Mouse (Mus musculus): ENCODE measurements around the gene Ncapd2. TPM values are rescaled to one million over a fixed set of nuclear protein-coding genes. Genes with fewer than 3 reads are reported as not detected.

Ncapd2 gene
- polyA plus RNA-seq, 1 experiment from 2014 or later = 67.6 TPM

DNA sequence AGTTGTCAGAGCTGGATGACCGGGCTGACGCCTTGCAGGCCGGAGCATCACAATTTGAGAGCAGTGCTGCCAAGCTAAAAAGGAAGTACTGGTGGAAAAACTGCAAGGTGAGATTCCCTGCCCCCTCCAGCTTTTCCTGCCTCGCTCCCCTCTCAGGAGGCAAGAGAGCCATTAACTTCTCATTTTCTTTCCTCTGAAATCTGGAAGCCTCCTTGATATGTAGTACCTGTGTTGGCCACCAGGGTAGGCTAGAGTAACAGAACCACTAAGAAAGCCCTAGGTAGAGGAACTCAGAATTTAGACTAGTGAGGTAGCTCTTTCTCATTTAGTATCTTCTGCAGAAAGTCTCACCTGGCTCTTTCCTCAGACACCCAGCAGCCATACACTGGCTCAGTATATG lies 27.5 kb upstream of the Ncapd2 start:
- Histone ChIP-seq H3K27ac (ENCODE audit: low read depth, low read length) (no peak overlapping the region), H3K4me2 (ENCODE audit: low read length) (no peak overlapping the region), H3K9me3 (replicated peaks; ENCODE audit: control insufficient read depth, low read length) (no peaks in the 10 kb centered on the region), H3K27me3 (replicated peaks; ENCODE audit: control insufficient read depth, insufficient read depth, low read length) (no peaks in the 10 kb centered on the region), H3K9ac (ENCODE audit: low read length) (no peak overlapping the region), H3K4me1 (ENCODE audit: control insufficient read depth, insufficient read depth, low read length) (peaks cover 4% of the 10 kb centered on the region; the same call in 1 of the 2 replicates), H3K36me3 (ENCODE audit: control insufficient read depth, insufficient read depth, low read length) (no peaks in the 10 kb centered on the region), H3K4me3 (ENCODE audit: low read depth, low read length) (no peak overlapping the region)
- DNase-seq (ENCODE audit: low spot score) = peak; percentile 63
- ATAC-seq = no peak
- 78% methylated on average over 4 of the region's 4 CpGs for WGBS

DNA sequence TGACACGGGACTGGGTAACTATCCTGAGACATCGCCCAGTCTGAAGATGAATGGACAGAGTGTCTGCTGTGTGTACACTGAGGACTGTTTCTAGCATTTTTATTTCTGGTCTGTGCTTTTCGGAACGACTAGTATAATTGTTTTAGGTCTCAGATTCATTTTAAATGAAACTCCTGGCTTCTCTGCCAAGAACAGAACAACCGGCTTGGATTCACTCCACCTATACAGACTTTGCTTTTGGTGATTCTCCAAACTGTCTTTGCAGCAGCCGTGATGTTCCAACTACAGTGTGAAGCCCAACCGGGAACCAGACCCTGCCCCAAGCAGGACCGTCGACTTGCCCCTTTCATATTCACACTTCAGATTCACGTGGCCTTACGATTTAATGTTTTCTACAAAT lies 26.4 kb upstream of the Ncapd2 start:
- Histone ChIP-seq H3K4me2 (ENCODE audit: low read length) (no peak overlapping the region), H3K4me3 (ENCODE audit: low read depth, low read length) (no peak overlapping the region), H3K4me1 (ENCODE audit: control insufficient read depth, insufficient read depth, low read length) (peaks cover 4% of the 10 kb centered on the region; the same call in 1 of the 2 replicates), H3K27ac (ENCODE audit: low read depth, low read length) (no peak overlapping the region), H3K36me3 (ENCODE audit: control insufficient read depth, insufficient read depth, low read length) (no peaks in the 10 kb centered on the region), H3K9ac (ENCODE audit: low read length) (no peak overlapping the region), H3K27me3 (replicated peaks; ENCODE audit: control insufficient read depth, insufficient read depth, low read length) (0 out of 2 replicates have a peak, but pooled peaks cover 3% of the 10 kb centered on the region), H3K9me3 (replicated peaks; ENCODE audit: control insufficient read depth, low read length) (no peaks in the 10 kb centered on the region)
- 87% methylated on average over 11 of the region's 11 CpGs for WGBS
- DNase-seq (ENCODE audit: low spot score) = no peak
- ATAC-seq = no peak

DNA sequence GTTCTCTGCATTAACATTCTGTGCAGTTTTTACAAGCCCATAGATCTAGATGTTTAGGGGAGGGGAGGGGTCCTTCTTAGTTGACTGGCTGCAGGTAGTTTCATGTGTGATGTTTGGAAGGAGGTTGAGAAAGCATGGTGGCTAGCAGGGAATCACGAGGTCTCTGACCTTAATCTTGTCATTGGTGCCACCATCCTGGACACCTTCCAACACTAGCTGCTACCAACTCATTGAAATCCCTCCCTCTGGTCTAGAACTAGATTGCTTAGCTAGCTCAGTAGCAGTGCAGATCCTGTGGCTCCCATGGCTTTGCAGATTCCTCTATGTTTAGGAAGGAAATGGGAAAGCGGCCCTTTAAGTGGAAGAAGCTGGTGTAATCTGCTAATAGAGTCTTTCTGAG lies 25.4 kb upstream of the Ncapd2 start:
- DNase-seq (ENCODE audit: low spot score) (no peak), ATAC-seq (no peak)
- no peak overlapping the region for H3K9ac ChIP-seq (ENCODE audit: low read length)
- no peaks in the 10 kb centered on the region for H3K9me3 ChIP-seq (replicated peaks; ENCODE audit: control insufficient read depth, low read length)
- no peak overlapping the region for H3K4me2 ChIP-seq (ENCODE audit: low read length)
- 0 out of 2 replicates have a peak, but pooled peaks cover 3% of the 10 kb centered on the region for H3K27me3 ChIP-seq (replicated peaks; ENCODE audit: control insufficient read depth, insufficient read depth, low read length)
- H3K36me3 ChIP-seq (ENCODE audit: control insufficient read depth, insufficient read depth, low read length) = no peaks in the 10 kb centered on the region
- WGBS = 88% methylated on average over 2 of the region's 2 CpGs
- H3K4me1 ChIP-seq (ENCODE audit: control insufficient read depth, insufficient read depth, low read length) = peaks cover 4% of the 10 kb centered on the region; the same call in 1 of the 2 replicates
- H3K4me3 ChIP-seq (ENCODE audit: low read depth, low read length) = no peak overlapping the region
- H3K27ac ChIP-seq (ENCODE audit: low read depth, low read length) = no peak overlapping the region

DNA sequence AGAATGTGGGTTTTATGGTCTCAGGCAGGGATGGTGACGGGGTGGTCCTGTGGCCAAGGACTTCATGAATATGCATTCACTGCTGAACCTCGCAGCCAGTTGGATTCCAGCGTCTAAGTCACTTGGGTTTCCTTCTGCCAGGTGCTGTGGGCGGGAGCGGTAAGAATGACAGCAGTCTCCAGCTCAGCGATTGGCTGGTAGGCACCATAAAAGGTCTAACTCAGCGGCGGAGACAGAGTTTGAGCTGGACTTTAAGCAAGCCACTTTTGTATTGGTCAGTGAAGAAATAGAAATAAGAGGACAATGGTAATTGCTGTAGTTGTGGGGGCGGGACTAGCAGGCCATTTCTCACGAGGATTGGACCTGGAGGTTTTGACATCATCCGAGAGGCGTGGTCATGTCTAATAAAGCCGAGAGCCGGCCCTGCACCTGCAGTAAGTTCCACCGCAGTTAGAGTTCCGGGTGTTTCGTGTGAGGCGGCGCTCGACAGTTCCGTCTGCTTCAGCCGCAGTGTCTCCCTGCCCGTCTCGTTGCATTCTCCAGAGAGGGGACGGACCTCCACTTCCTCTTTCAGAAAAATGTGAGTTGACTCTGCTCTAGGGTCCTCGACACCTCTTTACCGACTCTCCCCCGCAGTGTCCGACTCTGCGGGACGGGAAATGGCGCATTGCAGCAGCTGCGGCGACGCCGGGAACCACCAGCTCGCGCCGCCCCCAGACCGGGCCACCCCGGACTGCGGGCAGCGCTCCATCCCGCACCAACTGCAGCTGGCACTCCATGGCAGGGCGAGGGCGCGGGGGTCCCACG lies 23.9 kb upstream of the Ncapd2 start, which contains the start of gene Vamp1:
TSS of gene Vamp1 (plus strand) at position 404 of the 807 bp plus-strand sequence.
- DNase-seq (ENCODE audit: low spot score) = peak; percentile 98
- peak within 1 kb of the TSS; percentile 97 for H3K4me2 ChIP-seq (ENCODE audit: low read length)
- H3K27me3 ChIP-seq (replicated peaks; ENCODE audit: control insufficient read depth, insufficient read depth, low read length) = 0 out of 2 replicates have a peak, but pooled peaks cover 3% of the 10 kb centered on the region
- no peaks in the 10 kb centered on the region for H3K9me3 ChIP-seq (replicated peaks; ENCODE audit: control insufficient read depth, low read length)
- peak within 1 kb of the TSS; percentile 80 for H3K9ac ChIP-seq (ENCODE audit: low read length)
- peak within 1 kb of the TSS; percentile 63 for H3K4me3 ChIP-seq (ENCODE audit: low read depth, low read length)
- H3K27ac ChIP-seq (ENCODE audit: low read depth, low read length) = peak within 1 kb of the TSS; percentile 63; the same call in 1 of the 2 replicates
- H3K4me1 ChIP-seq (ENCODE audit: control insufficient read depth, insufficient read depth, low read length) = peaks cover 4% of the 10 kb centered on the region; the same call in 1 of the 2 replicates
- peak; percentile 97 for ATAC-seq
- no peaks in the 10 kb centered on the region for H3K36me3 ChIP-seq (ENCODE audit: control insufficient read depth, insufficient read depth, low read length)
- under 1% methylated on average over 48 of the region's 48 CpGs for WGBS

DNA sequence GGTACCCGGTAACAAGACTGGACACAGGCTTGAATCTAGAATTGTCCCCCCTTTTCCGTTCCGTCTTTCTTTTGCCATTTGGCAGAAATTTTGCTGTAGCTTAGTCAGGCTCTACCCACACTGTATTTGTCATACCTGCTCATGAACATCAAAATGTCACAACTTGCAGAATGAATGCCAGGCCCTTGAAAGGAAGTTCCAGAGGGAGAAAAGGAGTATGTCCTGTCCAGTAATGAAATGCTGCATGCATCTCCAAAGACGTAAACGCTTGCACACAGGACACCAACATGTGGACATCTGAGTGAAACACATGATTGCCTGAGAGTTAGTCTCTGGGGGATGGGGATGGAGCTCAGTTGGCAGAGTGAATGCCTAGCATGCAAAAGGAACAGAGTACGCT lies 22.2 kb upstream of the Ncapd2 start:
- no peaks in the 10 kb centered on the region for H3K36me3 ChIP-seq (ENCODE audit: control insufficient read depth, insufficient read depth, low read length)
- ATAC-seq (no peak), DNase-seq (ENCODE audit: low spot score) (no peak)
- no peaks in the 10 kb centered on the region for H3K9me3 ChIP-seq (replicated peaks; ENCODE audit: control insufficient read depth, low read length)
- no peak overlapping the region for H3K9ac ChIP-seq (ENCODE audit: low read length)
- peaks cover 4% of the 10 kb centered on the region; the same call in 1 of the 2 replicates for H3K4me1 ChIP-seq (ENCODE audit: control insufficient read depth, insufficient read depth, low read length)
- H3K27ac ChIP-seq (ENCODE audit: low read depth, low read length) = no peak overlapping the region
- H3K27me3 ChIP-seq (replicated peaks; ENCODE audit: control insufficient read depth, insufficient read depth, low read length) = 0 out of 2 replicates have a peak, but pooled peaks cover 3% of the 10 kb centered on the region
- no peak overlapping the region for H3K4me3 ChIP-seq (ENCODE audit: low read depth, low read length)
- H3K4me2 ChIP-seq (ENCODE audit: low read length) = no peak overlapping the region
- WGBS = 87% methylated on average over 6 of the region's 6 CpGs

DNA sequence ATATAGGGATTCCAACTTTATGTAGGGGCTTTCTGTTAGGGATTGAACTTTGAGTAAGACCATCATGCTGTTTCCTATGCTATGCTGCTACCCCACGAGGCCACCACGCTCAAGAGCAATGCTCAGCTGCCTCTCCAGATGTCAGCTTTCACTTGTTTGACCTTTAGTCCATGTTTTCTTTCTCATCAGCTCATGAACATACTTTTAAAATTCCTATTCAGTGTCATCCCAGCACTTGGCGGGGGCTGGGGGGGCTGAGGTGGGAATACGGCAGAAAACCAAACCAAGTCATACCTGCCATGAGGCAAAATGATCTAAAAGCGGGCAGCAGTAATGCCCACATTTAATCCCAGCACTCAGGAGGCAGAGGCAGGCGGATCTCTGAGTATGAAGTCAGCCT lies 21.6 kb upstream of the Ncapd2 start:
- Histone ChIP-seq H3K4me2 (ENCODE audit: low read length) (no peak overlapping the region), H3K36me3 (ENCODE audit: control insufficient read depth, insufficient read depth, low read length) (no peaks in the 10 kb centered on the region), H3K27ac (ENCODE audit: low read depth, low read length) (no peak overlapping the region), H3K9ac (ENCODE audit: low read length) (no peak overlapping the region), H3K27me3 (replicated peaks; ENCODE audit: control insufficient read depth, insufficient read depth, low read length) (0 out of 2 replicates have a peak, but pooled peaks cover 3% of the 10 kb centered on the region), H3K4me1 (ENCODE audit: control insufficient read depth, insufficient read depth, low read length) (peaks cover 4% of the 10 kb centered on the region; the same call in 1 of the 2 replicates), H3K9me3 (replicated peaks; ENCODE audit: control insufficient read depth, low read length) (no peaks in the 10 kb centered on the region), H3K4me3 (ENCODE audit: low read depth, low read length) (no peak overlapping the region)
- WGBS = 76% methylated on average over 6 of the region's 6 CpGs
- ATAC-seq (no peak), DNase-seq (ENCODE audit: low spot score) (no peak)

DNA sequence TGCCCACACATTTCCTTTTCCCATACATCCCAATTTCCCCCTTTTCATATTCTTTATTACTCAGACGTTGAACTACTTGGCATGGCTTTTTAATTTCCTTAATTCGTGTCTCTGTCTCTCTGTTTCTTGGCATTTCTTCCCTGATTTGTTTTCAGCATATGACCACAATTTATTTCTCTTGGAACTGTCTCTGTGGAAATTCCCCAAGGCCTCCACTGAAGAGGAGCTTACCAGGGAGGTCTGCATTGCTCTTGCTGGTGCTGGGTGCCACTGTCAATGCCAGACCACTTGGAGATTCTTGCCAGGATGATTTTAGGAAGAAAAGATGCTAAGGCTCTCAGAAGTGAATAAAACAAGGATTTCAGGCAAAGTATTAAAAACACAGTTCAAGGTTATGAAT lies 21.1 kb upstream of the Ncapd2 start:
- ATAC-seq (no peak), DNase-seq (ENCODE audit: low spot score) (no peak)
- Histone ChIP-seq H3K4me2 (ENCODE audit: low read length) (no peak overlapping the region), H3K27me3 (replicated peaks; ENCODE audit: control insufficient read depth, insufficient read depth, low read length) (0 out of 2 replicates have a peak, but pooled peaks cover 3% of the 10 kb centered on the region), H3K9me3 (replicated peaks; ENCODE audit: control insufficient read depth, low read length) (no peaks in the 10 kb centered on the region), H3K4me1 (ENCODE audit: control insufficient read depth, insufficient read depth, low read length) (peaks cover 4% of the 10 kb centered on the region; the same call in 1 of the 2 replicates), H3K4me3 (ENCODE audit: low read depth, low read length) (no peak overlapping the region), H3K27ac (ENCODE audit: low read depth, low read length) (no peak overlapping the region), H3K36me3 (ENCODE audit: control insufficient read depth, insufficient read depth, low read length) (no peaks in the 10 kb centered on the region), H3K9ac (ENCODE audit: low read length) (no peak overlapping the region)
- 53% methylated on average over 2 of the region's 2 CpGs for WGBS

DNA sequence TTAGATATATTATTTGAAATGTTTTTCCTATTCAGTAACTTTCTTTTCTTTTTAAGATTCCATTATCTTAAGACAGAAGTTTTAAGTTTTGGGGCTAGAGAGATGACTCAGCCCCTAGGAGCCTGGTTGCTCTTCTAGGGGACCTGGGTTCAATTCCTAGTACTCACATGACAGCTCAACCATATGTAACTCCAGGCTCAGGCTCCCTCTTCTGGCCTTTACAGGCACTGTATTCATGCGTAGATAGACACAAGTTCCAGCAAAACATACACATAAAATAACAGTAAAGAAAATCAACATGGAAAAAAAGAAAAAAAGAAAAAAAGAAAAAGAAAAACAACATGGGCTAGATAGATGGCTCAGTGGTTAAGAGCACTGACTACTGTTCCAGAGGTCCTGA lies 18.9 kb upstream of the Ncapd2 start:
- 0 out of 2 replicates have a peak, but pooled peaks cover 3% of the 10 kb centered on the region for H3K27me3 ChIP-seq (replicated peaks; ENCODE audit: control insufficient read depth, insufficient read depth, low read length)
- no peaks in the 10 kb centered on the region for H3K4me1 ChIP-seq (ENCODE audit: control insufficient read depth, insufficient read depth, low read length)
- 86% methylated on average over 1 of the region's 1 CpGs for WGBS
- no peak overlapping the region for H3K4me3 ChIP-seq (ENCODE audit: low read depth, low read length)
- no peak overlapping the region for H3K27ac ChIP-seq (ENCODE audit: low read depth, low read length)
- DNase-seq (ENCODE audit: low spot score) (no peak), ATAC-seq (no peak)
- H3K4me2 ChIP-seq (ENCODE audit: low read length) = no peak overlapping the region
- no peaks in the 10 kb centered on the region for H3K36me3 ChIP-seq (ENCODE audit: control insufficient read depth, insufficient read depth, low read length)
- H3K9ac ChIP-seq (ENCODE audit: low read length) = no peak overlapping the region
- no peaks in the 10 kb centered on the region for H3K9me3 ChIP-seq (replicated peaks; ENCODE audit: control insufficient read depth, low read length)

DNA sequence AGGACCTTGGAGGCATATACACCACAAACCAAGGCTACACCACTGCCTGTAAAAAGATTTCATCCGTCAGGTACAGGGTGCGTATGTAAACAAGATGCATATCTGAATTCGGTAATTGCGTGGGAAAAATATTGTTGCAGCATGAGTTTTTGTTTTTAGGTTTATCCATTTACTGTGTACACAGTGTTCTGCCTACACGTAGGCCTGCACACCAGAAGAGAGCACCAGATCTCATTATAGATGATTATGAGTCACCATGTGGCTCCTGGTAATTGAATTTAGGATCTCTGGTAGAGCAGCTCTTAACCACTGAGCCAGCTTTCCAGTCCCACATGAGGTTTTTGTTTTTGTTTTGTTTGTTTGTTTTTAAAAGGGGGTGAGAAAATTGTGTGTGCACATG lies 5.7 kb upstream of the Ncapd2 start:
- Histone ChIP-seq H3K27me3 (replicated peaks; ENCODE audit: control insufficient read depth, insufficient read depth, low read length) (no peaks in the 10 kb centered on the region), H3K27ac (ENCODE audit: low read depth, low read length) (no peak overlapping the region), H3K4me2 (ENCODE audit: low read length) (no peak overlapping the region), H3K4me1 (ENCODE audit: control insufficient read depth, insufficient read depth, low read length) (peaks cover 5% of the 10 kb centered on the region), H3K9ac (ENCODE audit: low read length) (no peak overlapping the region), H3K9me3 (replicated peaks; ENCODE audit: control insufficient read depth, low read length) (no peaks in the 10 kb centered on the region), H3K4me3 (ENCODE audit: low read depth, low read length) (no peak overlapping the region), H3K36me3 (ENCODE audit: control insufficient read depth, insufficient read depth, low read length) (peaks cover 20% of the 10 kb centered on the region)
- 85% methylated on average over 5 of the region's 5 CpGs for WGBS
- ATAC-seq (no peak), DNase-seq (ENCODE audit: low spot score) (no peak)

Measured in forebrain, embryonic 14.5 days (tissue).